Mouse (Mus musculus) left cerebral cortex, postnatal 4 days (tissue): ENCODE results near the gene C87436. TPM values are rescaled to one million over a fixed set of nuclear protein-coding genes. Genes with fewer than 3 reads are reported as not detected.

Experiments used
- DNase-seq: peaks from one replicate; pipeline ENCODE4 v3.0.0-alpha.2; 2022
- intact Hi-C: fragments of 180-260 bp; cut with DNase I; formaldehyde crosslinking; loops from one replicate; pipeline ENCODE4 v1.15.1; 2025
- total RNA-seq, 2 experiments: library from RNA; stranded (reverse); gene quantifications; 2 replicates each; pipeline ENCODE4 v1.2.3; 2021

The C87436 gene
- total RNA-seq, 2 experiments from 2014 or later = 16.2 to 17.6 TPM

GRCm38 (mm10) chr6:86420491-86420890, 17.7 kb upstream of the C87436 start:
- DNase-seq = no peak
- intact Hi-C loops = no loop called here

GRCm38 (mm10) chr6:86426358-86426757, 11.8 kb upstream of the C87436 start, which contains the start of gene Gm44790:
Gm44790 (plus strand) TSS chr6:86426658.
- intact Hi-C loops = no loop called here
- DNase-seq = no peak

GRCm38 (mm10) chr6:86431531-86431930, 6.6 kb upstream of the C87436 start:
- intact Hi-C loops = loop anchor here (10.0 kb wide), 1 partner anchor 243 kb away; no protein-coding TSS in a partner anchor
- no peak for DNase-seq

GRCm38 (mm10) chr6:86433696-86434095, 4.5 kb upstream of the C87436 start:
- intact Hi-C loops = loop anchor here (10.0 kb wide), 1 partner anchor 241 kb away; no protein-coding TSS in a partner anchor
- no peak for DNase-seq

- intact Hi-C loops = loop anchor here (10.0 kb wide), 1 partner anchor 237 kb away; no protein-coding TSS in a partner anchor
- DNase-seq = peak; percentile 40
Observed at GRCm38 (mm10) chr6:86437711-86438110, 463 bp upstream of the C87436 start.

- intact Hi-C loops = loop anchor here (10.0 kb wide), 1 partner anchor 236 kb away; no protein-coding TSS in a partner anchor
- DNase-seq = no peak
Observed at GRCm38 (mm10) chr6:86439119-86439496, 934 bp downstream of the C87436 start.

- intact Hi-C loops = loop anchor here (10.0 kb wide), 1 partner anchor 235 kb away; no protein-coding TSS in a partner anchor
- DNase-seq = no peak
Observed at GRCm38 (mm10) chr6:86439531-86439930, 1.4 kb downstream of the C87436 start.

GRCm38 (mm10) chr6:86441571-86441970, 3.4 kb downstream of the C87436 start:
- intact Hi-C loops = no loop called here
- DNase-seq = no peak

- DNase-seq = no peak
- intact Hi-C loops = no loop called here
Observed at GRCm38 (mm10) chr6:86445551-86445950, 7.4 kb downstream of the C87436 start.

- intact Hi-C loops = no loop called here
- no peak for DNase-seq
Observed at GRCm38 (mm10) chr6:86446927-86447568, 8.9 kb downstream of the C87436 start.

- intact Hi-C loops = no loop called here
- DNase-seq = no peak
Observed at GRCm38 (mm10) chr6:86456727-86457126, 18.6 kb downstream of the C87436 start.

- DNase-seq = no peak
- intact Hi-C loops = no loop called here
Observed at GRCm38 (mm10) chr6:86463079-86463478, 24.9 kb downstream of the C87436 start.

- no peak for DNase-seq
- intact Hi-C loops = loop anchor here (5.0 kb wide), 1 partner anchor 51 kb away; no protein-coding TSS in a partner anchor
Observed at GRCm38 (mm10) chr6:86471317-86471716, 33.1 kb downstream of the C87436 start.

GRCm38 (mm10) chr6:86471760-86472099, 33.6 kb downstream of the C87436 start:
- peak; percentile 16 for DNase-seq
- intact Hi-C loops = loop anchor here (5.0 kb wide), 1 partner anchor 51 kb away; no protein-coding TSS in a partner anchor

- peak; percentile 100 for DNase-seq
- intact Hi-C loops = loop anchor here (5.0 kb wide), 1 partner anchor 50 kb away; no protein-coding TSS in a partner anchor
Observed at GRCm38 (mm10) chr6:86472100-86472955, 34.2 kb downstream of the C87436 start.

GRCm38 (mm10) chr6:86473077-86473476, 34.9 kb downstream of the C87436 start:
- intact Hi-C loops = loop anchor here (5.0 kb wide), 1 partner anchor 49 kb away; no protein-coding TSS in a partner anchor
- peak; percentile 22 for DNase-seq

GRCm38 (mm10) chr6:86474072-86474471, 35.9 kb downstream of the C87436 start:
- DNase-seq = no peak
- intact Hi-C loops = loop anchor here (5.0 kb wide), 1 partner anchor 48 kb away; no protein-coding TSS in a partner anchor

GRCm38 (mm10) chr6:86474646-86475181, 36.5 kb downstream of the C87436 start:
- intact Hi-C loops = loop anchor here (5.0 kb wide), 1 partner anchor 48 kb away; no protein-coding TSS in a partner anchor
- no peak for DNase-seq

GRCm38 (mm10) chr6:86475462-86476167, 37.4 kb downstream of the C87436 start:
- DNase-seq = no peak
- intact Hi-C loops = no loop called here

- intact Hi-C loops = no loop called here
- no peak for DNase-seq
Observed at GRCm38 (mm10) chr6:86476931-86477330, 38.8 kb downstream of the C87436 start.
